In genomic region chr16:32609401-32609779, GRCm38 (mm10) we compare ENCODE assay signal across 8 mouse cellular contexts. TPM values are rescaled to one million over a fixed set of nuclear protein-coding genes. Genes with fewer than 3 reads are reported as not detected.
DNase-seq lines count a peak whose midpoint lies in the region; ATAC-seq and TF ChIP-seq lines count a peak whose summit lies in the region.

No protein-coding gene starts in this region.

- H3K27me3 ChIP-seq in C2C12 (ENCODE audit: control insufficient read depth, insufficient read depth, insufficient read length): no peaks in the 10 kb centered on the region
- H3K27me3 ChIP-seq in forebrain, embryonic 10.5 days (ENCODE audit: poor library complexity, severe bottlenecking): peaks cover 14% of the 10 kb centered on the region
- no peaks in the 10 kb centered on the region for H3K27me3 ChIP-seq in stomach, postnatal 0 days (ENCODE audit: control insufficient read depth, insufficient read depth, low read length)

- peak overlapping the region; percentile 80 for H3K9ac ChIP-seq in stomach, postnatal 0 days (ENCODE audit: low read length)

- peak overlapping the region; percentile 73 for H3ac ChIP-seq in C2C12 (ENCODE audit: control insufficient read depth, insufficient read length, low read depth)

- peak; percentile 4; the same call in 1 of the 2 replicates for TF ChIP-seq CTCF in gastrocnemius, adult 2 months (IDR thresholded peaks at IDR 0.05)
- TF ChIP-seq CTCF in C2C12 (IDR thresholded peaks at IDR 0.05; ENCODE audit: control insufficient read depth, insufficient read depth, insufficient read length): no peak
- TF ChIP-seq CTCF in stomach, postnatal 0 days (IDR thresholded peaks at IDR 0.05; ENCODE audit: low read depth): no peak

- DNase-seq in gastrocnemius, adult 2 months: no peak
- no peak for DNase-seq in gastrocnemius, postnatal 25 days
- DNase-seq in forebrain, embryonic 10.5 days (ENCODE audit: extremely low spot score, low spot score): no peak
- peak; percentile 21 for DNase-seq in liver
- DNase-seq in stomach, postnatal 0 days (ENCODE audit: low spot score): no peak
- no peak for DNase-seq in B cell, adult 2 months
- no peak for DNase-seq in gastrocnemius, postnatal 10 days

- H3K4me1 ChIP-seq in forebrain, embryonic 10.5 days: peaks cover 33% of the 10 kb centered on the region
- no peaks in the 10 kb centered on the region for H3K4me1 ChIP-seq in stomach, postnatal 0 days (replicated peaks; ENCODE audit: control insufficient read depth, insufficient read depth)

- WGBS in forebrain, embryonic 10.5 days: under 1% methylated on average over 14 of the region's 14 CpGs
- 2% methylated on average over 14 of the region's 14 CpGs for WGBS in stomach, postnatal 0 days

- peak overlapping the region; percentile 86 for H3K4me3 ChIP-seq in gastrocnemius, adult 2 months
- H3K4me3 ChIP-seq in C2C12 (ENCODE audit: insufficient read depth, poor library complexity, severe bottlenecking): peak overlapping the region; percentile 85
- H3K4me3 ChIP-seq in forebrain, embryonic 10.5 days: peak overlapping the region; percentile 88
- peak overlapping the region; percentile 81 for H3K4me3 ChIP-seq in stomach, postnatal 0 days (ENCODE audit: low read depth, low read length)

- peaks cover 35% of the 10 kb centered on the region for H3K79me3 ChIP-seq in C2C12 (ENCODE audit: low read depth)

- H3K4me2 ChIP-seq in stomach, postnatal 0 days (replicated peaks; ENCODE audit: low read depth): peak overlapping the region; percentile 88

- no peak for ATAC-seq in stomach, postnatal 0 days (ENCODE audit: low FRiP score, low TSS enrichment)

- intact Hi-C loops in gastrocnemius, adult 2 months (cut with DNase I): loop anchor here (2.0 kb wide), 2 partner anchors 85 to 103 kb away; no protein-coding TSS in a partner anchor

- peaks cover 51% of the 10 kb centered on the region for H3K79me2 ChIP-seq in C2C12 (ENCODE audit: control insufficient read depth, insufficient read depth)

- no peaks in the 10 kb centered on the region for H3K9me3 ChIP-seq in forebrain, embryonic 10.5 days
- no peaks in the 10 kb centered on the region for H3K9me3 ChIP-seq in stomach, postnatal 0 days (ENCODE audit: control insufficient read depth, low read length)

- H3K27ac ChIP-seq in gastrocnemius, adult 2 months: peak overlapping the region; percentile 97
- H3K27ac ChIP-seq in forebrain, embryonic 10.5 days: peak overlapping the region; percentile 98
- H3K27ac ChIP-seq in stomach, postnatal 0 days (replicated peaks): peak overlapping the region; percentile 88

- TF ChIP-seq EP300 in stomach, postnatal 0 days (optimal IDR thresholded peaks at IDR 0.05): no peak

- peaks cover 4% of the 10 kb centered on the region for H3K36me3 ChIP-seq in C2C12 (ENCODE audit: control insufficient read depth, insufficient read depth)
- peaks cover 20% of the 10 kb centered on the region for H3K36me3 ChIP-seq in forebrain, embryonic 10.5 days (replicated peaks)
- no peaks in the 10 kb centered on the region for H3K36me3 ChIP-seq in stomach, postnatal 0 days (ENCODE audit: control insufficient read depth, insufficient read depth, low read length)

TF ChIP-seq in C2C12, 6 proteins besides CTCF, POLR2A, EP300 and RAD21:
- no peak for TF ChIP-seq FOSL1 (IDR thresholded peaks at IDR 0.05; ENCODE audit: insufficient read depth, low read length, poor library complexity, severe bottlenecking)
- no peak for TF ChIP-seq MYOG (IDR thresholded peaks at IDR 0.05; ENCODE audit: control insufficient read depth, extremely low read depth, insufficient read length)
- no peak for TF ChIP-seq MAX (IDR thresholded peaks at IDR 0.05)
- TF ChIP-seq CEBPB (IDR thresholded peaks at IDR 0.05; ENCODE audit: low read depth): no peak
- no peak for TF ChIP-seq USF1 (IDR thresholded peaks at IDR 0.05; ENCODE audit: low read depth)
- TF ChIP-seq MYOD1 (IDR thresholded peaks at IDR 0.05; ENCODE audit: control insufficient read depth, insufficient read length, low read depth): no peak
TF ChIP-seq in C2C12: peak in this region for 0.

RNA-seq across cellular contexts. Expression of gene Tfrc, which starts 0.7 kb away (rescaled TPM):
- total RNA-seq in gastrocnemius, adult 2 months (2021): 100 to 1,000 TPM in 1 of 2 experiments, 10 to 100 TPM in 1; 77.4 to 174 TPM
- total RNA-seq in gastrocnemius, postnatal 25 days (2021): 100 to 1,000 TPM; 192 to 211 TPM
- 25.1 TPM for polyA plus RNA-seq in C2C12 (2012; fragmentation: generic; extraction: Trizol)
- polyA plus RNA-seq in forebrain, embryonic 10.5 days (2016; fragmentation: Nextera tagmentation; extraction: Ambion mirVana): 71.3 and 72.0 TPM in 2 replicates
- polyA plus RNA-seq in stomach, postnatal 0 days (2015; fragmentation: Nextera tagmentation; extraction: Ambion mirVana): 45.6 and 50.0 TPM in 2 replicates
- 100 to 1,000 TPM; 160 to 197 TPM for total RNA-seq in gastrocnemius, postnatal 10 days (2021)

RNA-seq across cellular contexts. Expression of gene Tnk2, which starts 34.3 kb away (rescaled TPM):
- total RNA-seq in gastrocnemius, adult 2 months (2021): 10 to 100 TPM; 48.4 to 54.4 TPM
- 10 to 100 TPM; 35.7 to 41.4 TPM for total RNA-seq in gastrocnemius, postnatal 25 days (2021)
- polyA plus RNA-seq in C2C12 (2012; fragmentation: generic; extraction: Trizol): 78.4 TPM
- 10.1 and 11.0 TPM in 2 replicates for polyA plus RNA-seq in forebrain, embryonic 10.5 days (2016; fragmentation: Nextera tagmentation; extraction: Ambion mirVana)
- polyA plus RNA-seq in stomach, postnatal 0 days (2015; fragmentation: Nextera tagmentation; extraction: Ambion mirVana): 17.1 and 21.0 TPM in 2 replicates
- total RNA-seq in gastrocnemius, postnatal 10 days (2021): 10 to 100 TPM; 51.6 to 82.2 TPM
